Mouse (Mus musculus) limb, embryonic 10.5 days (tissue): Measurements from ENCODE around the gene Rpl19. TPM values are rescaled to one million over a fixed set of nuclear protein-coding genes. Genes with fewer than 3 reads are reported as not detected.

Source experiments
- microRNA-seq: library from miRNA; unstranded; fragments of <30 nt; microRNA quantifications from one replicate; pipeline ENCODE4, GENCODE M21; 2017
- polyA plus RNA-seq: library from polyadenylated mRNA; unstranded; fragments of >200 nt; fragmentation: Nextera tagmentation; extraction: Ambion mirVana; gene quantifications from 2 replicates; pipeline ENCODE4 v1.2.1, GENCODE M21; 2016

Gene Rpl19
- polyA plus RNA-seq, 1 experiment from 2014 or later, result 1,186 TPM

Small RNA genes lying within 50 kb of the gene (microRNA-seq; reads per million reads assigned to microRNA genes)
- not detected for gene Gm27597

Other genes with a start within 250 kb of the Rpl19 start
- gene Rpl23, start 244.3 kb upstream of the Rpl19 start, polyA plus RNA-seq, result 449 and 506 TPM in 2 replicates
- 90.0 and 110 TPM in 2 replicates for gene Lasp1, start 227.7 kb upstream of the Rpl19 start, polyA plus RNA-seq
- gene B230217C12Rik, start 185.9 kb upstream of the Rpl19 start, polyA plus RNA-seq, result 10.9 and 14.0 TPM in 2 replicates
- 0.50 and 0.60 TPM in 2 replicates for gene Fbxo47, start 142.6 kb upstream of the Rpl19 start, polyA plus RNA-seq
- not detected in 2 replicates for gene Plxdc1, start 40.3 kb upstream of the Rpl19 start, polyA plus RNA-seq
- 12.4 and 17.8 TPM in 2 replicates for gene Arl5c, start 30.5 kb upstream of the Rpl19 start, polyA plus RNA-seq
- gene Cacnb1, start 3.7 kb upstream of the Rpl19 start, polyA plus RNA-seq, result 3.4 and 6.5 TPM in 2 replicates
- gene Stac2, start 26.8 kb downstream of the Rpl19 start, polyA plus RNA-seq, result 0.28 and 0.56 TPM in 2 replicates
- 17.3 and 27.3 TPM in 2 replicates for gene Fbxl20, start 123.7 kb downstream of the Rpl19 start, polyA plus RNA-seq
- 73.2 and 84.3 TPM in 2 replicates for gene Med1, start 166.6 kb downstream of the Rpl19 start, polyA plus RNA-seq
- gene Cdk12, start 176.3 kb downstream of the Rpl19 start, polyA plus RNA-seq, result 12.2 and 14.6 TPM in 2 replicates